Mouse (Mus musculus): ENCODE results near the gene Klhl34. TPM values are rescaled to one million over a fixed set of nuclear protein-coding genes. Genes with fewer than 3 reads are reported as not detected.

Gene Klhl34
- not detected for polyA plus RNA-seq (2017; shearing (Covaris generic))

GRCm38 (mm10) chrX:157818207-157818920 is at the start of gene Klhl34:
Klhl34 (plus strand) TSS chrX:157818435.

Other genes starting within 250 kb of the Klhl34 start
- 2.7 TPM for gene Yy2, start 249.4 kb upstream of the Klhl34 start, polyA plus RNA-seq (2017; shearing (Covaris generic))
- gene Mbtps2, start 219.7 kb upstream of the Klhl34 start, polyA plus RNA-seq (2017; shearing (Covaris generic)) = 16.5 TPM
- not detected for gene Smpx, start 119.5 kb upstream of the Klhl34 start, polyA plus RNA-seq (2017; shearing (Covaris generic))
- not detected for gene Cnksr2, start 224.9 kb downstream of the Klhl34 start, polyA plus RNA-seq (2017; shearing (Covaris generic))

Measured in effector memory CD4-positive, alpha-beta T cell, adult 5 months (primary cell).